Mouse (Mus musculus): ENCODE measurements around the gene Nes. TPM values are rescaled to one million over a fixed set of nuclear protein-coding genes. Genes with fewer than 3 reads are reported as not detected.

The Nes gene
- polyA plus RNA-seq, 1 experiment from 2014 or later, result 22.2 TPM

DNA sequence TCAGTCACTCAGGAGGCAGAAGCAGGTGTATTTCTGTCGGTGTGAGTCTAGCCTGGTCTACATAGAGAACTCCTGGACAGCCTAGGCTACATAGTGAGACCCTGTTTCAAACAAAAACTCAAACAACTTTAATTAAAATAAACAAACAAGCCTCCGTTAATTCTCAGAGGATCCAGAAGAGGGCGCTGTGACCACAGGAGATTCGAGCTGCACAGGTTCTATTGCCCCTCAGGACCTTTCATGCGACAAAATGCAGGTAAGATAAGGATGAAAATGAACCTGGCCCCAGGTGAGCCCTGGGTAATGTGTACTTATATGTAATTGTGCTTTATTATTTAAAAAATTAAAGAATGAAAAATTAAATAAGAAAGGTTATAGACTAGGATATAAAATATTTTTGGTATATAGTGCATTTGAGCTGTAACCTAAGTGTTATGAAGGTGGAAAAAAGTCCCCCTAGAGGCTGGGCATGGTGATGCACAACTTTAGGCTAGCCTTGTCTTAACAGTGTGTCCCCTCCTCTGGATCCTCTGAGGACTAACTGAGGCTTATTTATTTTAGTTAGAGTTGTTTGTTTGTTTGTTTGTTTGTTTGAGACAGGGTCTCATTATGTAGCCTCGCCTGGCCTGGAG lies 39.9 kb downstream of the Nes start:
- Histone ChIP-seq H3K27ac (ENCODE audit: low read length) (no peak overlapping the region), H3K27me3 (replicated peaks; ENCODE audit: insufficient read depth, low read length) (no peaks in the 10 kb centered on the region), H3K9ac (replicated peaks; ENCODE audit: low read depth) (no peak overlapping the region), H3K4me2 (replicated peaks; ENCODE audit: low read depth, low read length) (no peak overlapping the region), H3K36me3 (ENCODE audit: insufficient read depth, low read length) (no peaks in the 10 kb centered on the region), H3K4me1 (ENCODE audit: insufficient read depth, low read depth, low read length) (no peaks in the 10 kb centered on the region), H3K4me3 (ENCODE audit: low read depth, low read length) (no peak overlapping the region), H3K9me3 (ENCODE audit: low read length) (no peaks in the 10 kb centered on the region)
- ATAC-seq, result 0 out of 2 replicates have a peak, but pooled peaks have one; percentile 43
- 6% methylated on average over 6 of the region's 6 CpGs for WGBS
- TF ChIP-seq CTCF (IDR thresholded peaks at IDR 0.05) (peak; percentile 64), EP300 (IDR thresholded peaks at IDR 0.05) (no peak)
- DNase-seq (ENCODE audit: low spot score), result peak; percentile 48

DNA sequence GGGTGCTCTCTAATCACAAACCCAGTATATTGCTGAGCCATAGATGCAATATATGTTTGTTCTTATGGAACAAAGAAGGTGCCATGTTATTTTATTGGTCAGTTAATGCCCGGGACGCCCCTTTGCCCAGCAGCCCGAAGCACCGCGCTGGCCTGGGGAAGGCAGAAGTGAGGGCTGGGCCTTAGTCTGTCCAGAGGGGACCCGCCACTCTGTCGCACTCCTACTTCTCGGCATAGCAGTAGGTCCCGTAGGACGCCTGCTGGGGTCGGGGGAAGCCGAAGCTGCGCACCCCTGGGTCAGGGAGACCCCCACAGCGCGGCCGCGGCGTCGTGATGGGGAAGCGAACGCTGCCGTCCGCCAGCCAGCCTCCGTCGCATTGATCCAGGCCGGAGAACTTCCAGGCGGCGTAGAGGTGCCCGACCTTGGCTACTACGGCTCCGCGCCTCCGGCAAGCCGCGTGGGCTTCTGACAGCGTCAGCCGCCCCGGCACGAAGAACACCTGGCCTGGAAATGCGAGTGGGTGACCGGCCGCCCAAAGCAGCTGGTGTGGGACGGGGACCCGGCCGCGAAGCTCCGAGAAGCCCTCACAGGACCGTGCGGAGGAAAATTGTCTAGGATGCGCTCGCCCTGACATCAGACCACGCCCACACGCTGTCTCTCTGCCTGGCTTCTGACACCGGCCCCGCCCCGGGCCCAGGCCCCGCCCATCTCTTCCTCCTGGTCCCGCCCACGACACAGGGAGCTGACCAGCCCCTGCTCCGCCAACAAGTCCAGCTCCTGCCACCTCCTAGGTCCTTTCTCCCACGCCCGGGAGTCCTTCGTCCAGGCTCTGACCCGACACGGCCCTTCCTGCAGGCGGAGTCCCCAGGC lies 51.7 kb downstream of the Nes start:
- TF ChIP-seq CTCF (IDR thresholded peaks at IDR 0.05), result no peak
- no peak for TF ChIP-seq EP300 (IDR thresholded peaks at IDR 0.05)
- peak; percentile 95 for ATAC-seq
- Histone ChIP-seq H3K4me3 (ENCODE audit: low read depth, low read length) (peak overlapping the region; percentile 47), H3K27me3 (replicated peaks; ENCODE audit: insufficient read depth, low read length) (peaks cover 52% of the 10 kb centered on the region), H3K9me3 (ENCODE audit: low read length) (no peaks in the 10 kb centered on the region), H3K4me2 (replicated peaks; ENCODE audit: low read depth, low read length) (peak overlapping the region; percentile 86), H3K4me1 (ENCODE audit: insufficient read depth, low read depth, low read length) (peaks cover 14% of the 10 kb centered on the region), H3K36me3 (ENCODE audit: insufficient read depth, low read length) (no peaks in the 10 kb centered on the region), H3K27ac (ENCODE audit: low read length) (no peak overlapping the region), H3K9ac (replicated peaks; ENCODE audit: low read depth) (no peak overlapping the region)
- WGBS, result 1% methylated on average over 63 of the region's 66 CpGs
- DNase-seq (ENCODE audit: low spot score), result peak; percentile 91

DNA sequence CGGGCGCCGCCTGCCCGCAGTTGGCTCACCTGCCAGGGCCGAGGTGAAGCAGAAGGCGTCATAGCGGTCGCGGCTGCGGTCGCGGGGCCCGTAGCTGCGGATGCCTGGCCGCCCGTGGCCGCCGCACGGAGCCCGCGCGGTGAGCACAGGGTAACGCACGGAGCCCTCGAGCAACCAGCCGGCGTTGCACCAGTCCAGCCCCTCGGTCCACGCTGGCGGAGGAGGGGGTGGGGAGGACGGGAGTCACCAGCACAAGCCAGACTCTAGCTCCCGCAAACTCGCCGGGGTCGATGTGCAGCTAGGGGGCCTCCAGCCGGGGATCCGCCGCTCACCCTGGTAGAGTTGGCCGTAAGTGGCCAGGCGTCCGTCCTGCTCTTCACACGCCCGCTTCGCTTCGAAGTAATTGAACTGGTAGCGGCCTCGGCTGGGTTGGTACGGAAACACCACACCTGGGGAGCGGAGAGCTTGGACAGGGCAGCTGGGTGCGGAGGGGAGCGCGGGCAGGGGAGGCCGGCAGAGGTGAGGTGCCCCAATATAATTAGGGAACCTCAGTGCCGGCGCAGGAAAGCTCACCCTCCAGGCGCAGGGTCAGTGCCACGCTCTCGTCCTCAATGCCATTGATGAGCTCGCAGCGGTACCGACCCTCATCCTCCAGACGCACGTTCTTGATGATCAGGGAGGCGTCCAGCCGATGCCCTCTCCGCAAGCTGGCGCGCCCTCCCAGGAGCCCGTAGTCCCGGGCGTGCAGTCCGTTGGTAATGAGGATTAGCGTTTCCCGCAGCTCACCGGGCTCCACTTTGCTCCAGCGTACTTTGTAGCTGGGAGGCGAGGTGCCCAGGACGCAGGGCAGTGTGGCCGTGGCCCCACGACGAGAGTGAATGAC lies 52.6 kb downstream of the Nes start:
- TF ChIP-seq EP300 (IDR thresholded peaks at IDR 0.05), result no peak
- TF ChIP-seq CTCF (IDR thresholded peaks at IDR 0.05), result peak; percentile 12
- Histone ChIP-seq H3K36me3 (ENCODE audit: insufficient read depth, low read length) (no peaks in the 10 kb centered on the region), H3K4me2 (replicated peaks; ENCODE audit: low read depth, low read length) (peak overlapping the region; percentile 86), H3K27ac (ENCODE audit: low read length) (no peak overlapping the region), H3K4me1 (ENCODE audit: insufficient read depth, low read depth, low read length) (peaks cover 14% of the 10 kb centered on the region), H3K9me3 (ENCODE audit: low read length) (no peaks in the 10 kb centered on the region), H3K9ac (replicated peaks; ENCODE audit: low read depth) (no peak overlapping the region), H3K27me3 (replicated peaks; ENCODE audit: insufficient read depth, low read length) (peaks cover 54% of the 10 kb centered on the region), H3K4me3 (ENCODE audit: low read depth, low read length) (peak overlapping the region; percentile 47)
- DNase-seq (ENCODE audit: low spot score) (no peak), ATAC-seq (peak; percentile 65)
- WGBS, result 1% methylated on average over 79 of the region's 81 CpGs

DNA sequence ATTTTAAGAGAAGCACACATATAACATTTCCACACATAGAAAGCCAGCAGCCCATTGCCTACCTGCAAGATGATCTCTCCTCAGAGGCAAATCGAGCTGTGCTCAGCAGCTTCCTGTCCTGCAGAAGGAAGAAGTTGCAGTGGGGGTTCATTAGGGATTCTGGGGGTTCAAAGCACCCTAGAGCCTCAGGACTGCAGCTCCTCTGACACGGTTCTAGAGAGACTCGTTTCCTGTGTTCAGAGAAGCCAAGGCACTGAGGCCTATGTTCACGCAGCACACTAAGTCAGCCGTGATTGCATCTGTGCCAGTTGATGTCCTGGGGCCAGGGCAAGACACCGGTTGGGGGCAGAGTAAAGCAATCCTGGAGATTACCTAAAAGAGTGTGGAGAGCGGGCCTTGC lies 55.9 kb downstream of the Nes start:
- ATAC-seq (no peak), DNase-seq (ENCODE audit: low spot score) (no peak)
- H3K36me3 ChIP-seq (ENCODE audit: insufficient read depth, low read length), result no peaks in the 10 kb centered on the region
- TF ChIP-seq CTCF (IDR thresholded peaks at IDR 0.05) (no peak), EP300 (IDR thresholded peaks at IDR 0.05) (no peak)
- H3K4me3 ChIP-seq (ENCODE audit: low read depth, low read length), result no peak overlapping the region
- H3K4me2 ChIP-seq (replicated peaks; ENCODE audit: low read depth, low read length), result no peak overlapping the region
- H3K4me1 ChIP-seq (ENCODE audit: insufficient read depth, low read depth, low read length), result peaks cover 18% of the 10 kb centered on the region
- no peaks in the 10 kb centered on the region for H3K9me3 ChIP-seq (ENCODE audit: low read length)
- no peak overlapping the region for H3K9ac ChIP-seq (replicated peaks; ENCODE audit: low read depth)
- 53% methylated on average over 7 of the region's 7 CpGs for WGBS
- no peak overlapping the region for H3K27ac ChIP-seq (ENCODE audit: low read length)
- peaks cover 38% of the 10 kb centered on the region for H3K27me3 ChIP-seq (replicated peaks; ENCODE audit: insufficient read depth, low read length)

DNA sequence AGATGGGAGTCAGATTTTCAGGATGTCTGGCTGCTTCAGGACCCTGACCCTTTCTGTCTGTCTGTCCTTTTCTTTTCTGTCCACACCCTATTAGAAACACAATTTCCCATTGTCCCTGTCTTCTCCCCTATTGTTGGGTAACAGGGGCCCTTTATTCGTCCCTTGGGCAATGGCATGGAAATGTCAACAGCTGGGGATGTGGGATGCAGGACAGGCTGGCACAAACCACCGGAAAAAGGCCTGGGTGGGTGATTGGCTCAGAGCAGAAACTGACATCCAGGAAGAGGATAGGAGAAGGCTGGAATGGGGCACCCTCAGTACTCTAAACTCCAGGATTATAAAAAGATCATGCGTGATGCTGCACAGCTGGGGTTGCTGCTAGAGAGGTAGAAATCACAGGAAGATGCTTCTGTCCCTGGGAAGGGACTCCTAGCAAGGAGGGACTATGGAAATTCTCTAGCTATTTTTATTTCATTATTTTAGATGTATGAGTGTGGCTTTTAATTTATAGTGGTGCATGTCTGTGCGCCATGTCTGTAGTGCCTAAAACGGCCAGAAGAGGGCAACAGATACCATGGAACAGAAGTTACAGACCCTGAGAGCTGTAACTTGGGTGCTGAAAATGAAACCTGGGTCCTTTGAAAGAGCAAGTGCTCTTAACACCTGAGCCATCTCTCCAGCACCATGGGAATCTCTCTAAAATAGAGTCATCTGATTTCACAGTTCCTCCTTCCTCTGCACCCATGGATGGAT lies 56.7 kb downstream of the Nes start, which contains the start of gene Hapln2:
Gene Hapln2, minus strand, starts transcription at position 150 of the 753 bp plus-strand sequence.
- DNase-seq (ENCODE audit: low spot score), result no peak
- no peaks in the 10 kb centered on the region for H3K36me3 ChIP-seq (ENCODE audit: insufficient read depth, low read length)
- no peak for TF ChIP-seq EP300 (IDR thresholded peaks at IDR 0.05)
- peak; percentile 71 for TF ChIP-seq CTCF (IDR thresholded peaks at IDR 0.05)
- H3K9me3 ChIP-seq (ENCODE audit: low read length), result no peaks in the 10 kb centered on the region
- H3K4me2 ChIP-seq (replicated peaks; ENCODE audit: low read depth, low read length), result no peak within 1 kb of the TSS
- no peak within 1 kb of the TSS for H3K27ac ChIP-seq (ENCODE audit: low read length)
- ATAC-seq, result no peak
- H3K27me3 ChIP-seq (replicated peaks; ENCODE audit: insufficient read depth, low read length), result peaks cover 31% of the 10 kb centered on the region
- H3K9ac ChIP-seq (replicated peaks; ENCODE audit: low read depth), result no peak within 1 kb of the TSS
- no peak within 1 kb of the TSS for H3K4me3 ChIP-seq (ENCODE audit: low read depth, low read length)
- 52% methylated on average over 5 of the region's 5 CpGs for WGBS
- peaks cover 16% of the 10 kb centered on the region for H3K4me1 ChIP-seq (ENCODE audit: insufficient read depth, low read depth, low read length)

Other genes with a start within 250 kb of the Nes start
- 8.9 and 9.3 TPM in 2 replicates for gene Lrrc71, start 222.5 kb upstream of the Nes start, polyA plus RNA-seq (2015; fragmentation: Nextera tagmentation; extraction: Ambion mirVana)
- 4.1 and 4.2 TPM in 2 replicates for gene Ntrk1, start 175.9 kb upstream of the Nes start, polyA plus RNA-seq (2015; fragmentation: Nextera tagmentation; extraction: Ambion mirVana)
- 0.02 and 0.12 TPM in 2 replicates for gene Insrr, start 174.1 kb upstream of the Nes start, polyA plus RNA-seq (2015; fragmentation: Nextera tagmentation; extraction: Ambion mirVana)
- gene Pear1, start 146.8 kb upstream of the Nes start, polyA plus RNA-seq (2015; fragmentation: Nextera tagmentation; extraction: Ambion mirVana), result 20.8 and 21.4 TPM in 2 replicates
- 0.25 and 0.29 TPM in 2 replicates for gene Sh2d2a, start 124.3 kb upstream of the Nes start, polyA plus RNA-seq (2015; fragmentation: Nextera tagmentation; extraction: Ambion mirVana)
- 9.7 and 9.8 TPM in 2 replicates for gene Prcc, start 85.5 kb upstream of the Nes start, polyA plus RNA-seq (2015; fragmentation: Nextera tagmentation; extraction: Ambion mirVana)
- gene Hdgf, start 64.8 kb upstream of the Nes start, polyA plus RNA-seq (2015; fragmentation: Nextera tagmentation; extraction: Ambion mirVana), result 186 and 199 TPM in 2 replicates
- gene Mrpl24, start 51.6 kb upstream of the Nes start, polyA plus RNA-seq (2015; fragmentation: Nextera tagmentation; extraction: Ambion mirVana), result 61.6 and 66.6 TPM in 2 replicates
- gene Isg20l2, start 40.8 kb upstream of the Nes start, polyA plus RNA-seq (2015; fragmentation: Nextera tagmentation; extraction: Ambion mirVana), result 22.5 and 24.9 TPM in 2 replicates
- 10.8 and 11.2 TPM in 2 replicates for gene Rrnad1, start 40.4 kb upstream of the Nes start, polyA plus RNA-seq (2015; fragmentation: Nextera tagmentation; extraction: Ambion mirVana)
- gene Crabp2, start 22.4 kb upstream of the Nes start, polyA plus RNA-seq (2015; fragmentation: Nextera tagmentation; extraction: Ambion mirVana), result 0.21 and 0.38 TPM in 2 replicates
- 0.33 and 0.56 TPM in 2 replicates for gene Bcan, start 29.2 kb downstream of the Nes start, polyA plus RNA-seq (2015; fragmentation: Nextera tagmentation; extraction: Ambion mirVana)
- gene Hapln2, start 56.5 kb downstream of the Nes start, polyA plus RNA-seq (2015; fragmentation: Nextera tagmentation; extraction: Ambion mirVana), result not detected in 2 replicates
- 8.0 and 10.8 TPM in 2 replicates for gene Gpatch4, start 72.0 kb downstream of the Nes start, polyA plus RNA-seq (2015; fragmentation: Nextera tagmentation; extraction: Ambion mirVana)
- 180 and 186 TPM in 2 replicates for gene Naxe, start 87.4 kb downstream of the Nes start, polyA plus RNA-seq (2015; fragmentation: Nextera tagmentation; extraction: Ambion mirVana)
- gene Ttc24, start 107.2 kb downstream of the Nes start, polyA plus RNA-seq (2015; fragmentation: Nextera tagmentation; extraction: Ambion mirVana), result not detected in 2 replicates
- gene Iqgap3, start 110.9 kb downstream of the Nes start, polyA plus RNA-seq (2015; fragmentation: Nextera tagmentation; extraction: Ambion mirVana), result 0.92 and 1.6 TPM in 2 replicates
- 14.4 and 15.4 TPM in 2 replicates for gene Mef2d, start 171.3 kb downstream of the Nes start, polyA plus RNA-seq (2015; fragmentation: Nextera tagmentation; extraction: Ambion mirVana)